Mouse (Mus musculus) c-Kit-negative CD71-positive TER-119-positive erythroid progenitor cells, embryonic 14.5 days (primary cell): ENCODE measurements around the gene Ifi206.
"Not testable (repeated sequence)": the region's sequence is repeated elsewhere in the genome, so short reads cannot be mapped to it uniquely, and the experiment has no call there.

ENCODE experiments used
- DNase-seq: peaks from one replicate; pipeline ENCODE4 v3.0.0-alpha.2; 2013; ENCODE audit warnings: low read depth, low spot score

The Ifi206 gene

DNA sequence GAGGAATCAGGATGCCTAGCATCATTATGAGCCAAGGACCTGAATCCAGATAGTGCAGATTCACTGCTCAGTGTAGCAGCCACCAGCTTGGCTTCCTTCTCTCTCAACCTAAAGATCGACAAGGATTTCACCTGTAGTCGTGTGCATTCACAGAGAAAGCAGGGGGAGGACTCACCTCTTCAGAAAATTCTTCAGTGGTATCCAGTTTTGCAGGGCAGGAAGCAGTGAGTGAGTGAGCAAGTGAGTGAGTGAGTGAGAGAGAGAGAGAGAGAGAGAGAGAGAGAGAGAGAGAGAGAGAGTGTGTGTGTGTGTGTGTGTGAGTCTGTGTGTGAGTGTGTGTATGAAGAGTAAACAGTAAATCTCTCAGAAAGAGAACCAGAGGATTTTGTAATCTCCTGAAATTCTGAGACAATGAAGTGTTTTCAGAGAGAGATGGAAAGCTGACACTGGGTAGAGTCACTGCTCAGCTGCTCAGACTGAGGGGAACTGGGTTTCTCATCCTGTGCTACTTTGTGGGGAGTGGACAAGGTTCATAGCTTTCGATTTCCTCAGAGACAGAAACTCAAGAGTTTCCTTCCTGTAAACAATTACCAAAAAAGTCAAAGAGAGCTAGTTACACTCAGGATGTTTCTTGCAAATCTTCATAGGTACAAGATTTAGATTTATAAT, at the start of gene Ifi206:
Gene Ifi206, minus strand, starts transcription at position 230 of the 669 bp plus-strand sequence.
- not testable (repeated sequence) for DNase-seq

GRCm38 (mm10) chr1:173535791-173536190, 45.0 kb upstream of the Ifi206 start, which contains the start of gene Ifi214:
Gene Ifi214 (minus strand): TSS chr1:173535957.
- not testable (repeated sequence) for DNase-seq

GRCm38 (mm10) chr1:173521452-173521851, 30.6 kb upstream of the Ifi206 start:
- DNase-seq: no peak

DNA sequence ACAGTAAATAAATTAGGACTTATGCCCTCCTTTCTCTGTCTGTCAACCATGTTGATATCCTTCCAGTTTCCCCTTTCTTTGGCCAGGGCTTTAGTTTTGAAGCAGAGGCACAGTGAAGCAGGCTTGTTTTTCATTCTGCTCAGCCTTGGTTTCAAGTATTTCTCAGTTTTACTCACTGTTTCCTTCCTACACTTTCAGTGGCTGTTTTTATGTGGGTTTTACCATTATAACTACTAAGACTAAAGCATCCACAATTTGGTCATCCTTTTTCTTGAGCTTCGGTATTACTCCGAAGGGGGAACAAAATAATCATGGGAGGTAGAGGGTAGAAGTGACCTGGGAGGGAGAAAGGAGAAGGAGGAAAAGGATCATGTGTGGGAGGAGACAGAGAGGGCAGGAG, 19.8 kb upstream of the Ifi206 start:
- not testable (repeated sequence) for DNase-seq

- DNase-seq: not testable (repeated sequence)
These were observed 642 bp upstream of the Ifi206 start for GRCm38 (mm10) chr1:173491483-173491882.

DNA sequence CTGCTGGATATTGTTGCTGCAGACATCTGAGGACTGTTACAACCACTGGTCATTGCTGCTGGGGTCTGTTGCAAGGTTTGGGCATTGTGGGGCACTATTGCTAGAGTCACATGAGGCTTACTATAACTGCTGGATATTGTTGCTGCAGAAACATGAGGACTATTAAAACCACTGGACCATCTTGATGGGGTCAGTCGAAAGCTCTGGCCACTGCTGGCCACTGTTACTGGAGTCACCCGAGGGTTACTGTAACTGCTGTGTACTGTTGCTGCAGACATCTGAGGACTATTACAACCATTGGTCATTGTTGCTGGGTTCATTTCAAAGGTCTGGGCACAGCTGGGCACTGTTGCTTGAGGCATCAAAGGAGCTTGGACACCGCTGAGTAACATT, 9.7 kb downstream of the Ifi206 start:
- not testable (repeated sequence) for DNase-seq

DNA sequence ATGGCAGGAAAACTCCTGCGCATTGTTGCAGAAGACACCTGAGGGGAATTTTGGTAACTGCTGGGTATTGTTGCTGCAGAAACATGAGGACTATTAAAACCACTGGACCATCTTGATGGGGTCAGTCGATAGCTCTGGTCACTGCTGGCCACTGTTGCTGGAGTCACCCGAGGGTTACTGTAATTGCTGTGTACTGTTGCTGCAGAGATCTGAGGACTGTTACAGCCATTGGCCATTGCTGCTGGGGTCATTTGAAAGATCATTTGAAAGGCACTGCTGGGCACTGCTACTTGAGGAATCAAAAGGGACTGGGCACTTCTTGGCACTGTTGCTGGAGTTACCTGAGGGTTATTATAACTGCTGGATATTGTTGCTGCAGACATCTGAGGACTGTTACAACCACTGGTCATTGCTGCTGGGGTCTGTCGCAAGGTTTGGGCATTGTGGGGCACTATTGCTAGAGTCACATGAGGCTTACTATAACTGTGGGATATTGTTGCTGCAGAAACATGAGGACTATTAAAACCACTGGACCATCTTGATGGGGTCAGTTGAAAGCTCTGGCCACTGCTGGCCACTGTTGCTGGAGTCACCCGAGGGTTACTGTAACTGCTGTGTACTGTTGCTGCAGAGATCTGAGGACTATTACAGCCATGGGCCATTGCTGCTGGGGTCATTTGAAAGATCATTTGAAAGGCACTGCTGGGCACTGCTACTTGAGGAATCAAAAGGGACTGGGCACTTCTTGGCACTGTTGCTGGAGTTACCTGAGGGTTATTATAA, 10.3 kb downstream of the Ifi206 start:
- DNase-seq: not testable (repeated sequence)

DNA sequence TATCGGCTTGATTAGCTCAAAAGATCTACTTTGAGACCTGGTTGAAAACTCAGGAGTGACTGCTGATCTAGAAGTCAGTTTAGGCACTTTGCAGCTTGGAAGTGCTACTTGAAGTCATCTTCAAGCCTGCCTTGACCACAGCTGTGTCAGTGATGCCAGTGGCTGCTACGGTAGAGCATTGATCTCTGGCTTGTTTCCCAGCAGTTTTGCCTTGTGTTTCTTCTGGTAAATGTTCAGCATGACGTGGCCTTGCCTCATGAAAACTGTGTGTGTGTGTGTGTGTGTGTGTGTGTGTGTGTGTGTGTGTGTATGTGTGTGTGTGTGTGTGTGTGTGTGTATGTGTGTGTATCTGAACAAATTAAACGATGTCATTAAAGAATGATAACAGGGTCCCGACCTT, 34.1 kb downstream of the Ifi206 start:
- no peak for DNase-seq

DNA sequence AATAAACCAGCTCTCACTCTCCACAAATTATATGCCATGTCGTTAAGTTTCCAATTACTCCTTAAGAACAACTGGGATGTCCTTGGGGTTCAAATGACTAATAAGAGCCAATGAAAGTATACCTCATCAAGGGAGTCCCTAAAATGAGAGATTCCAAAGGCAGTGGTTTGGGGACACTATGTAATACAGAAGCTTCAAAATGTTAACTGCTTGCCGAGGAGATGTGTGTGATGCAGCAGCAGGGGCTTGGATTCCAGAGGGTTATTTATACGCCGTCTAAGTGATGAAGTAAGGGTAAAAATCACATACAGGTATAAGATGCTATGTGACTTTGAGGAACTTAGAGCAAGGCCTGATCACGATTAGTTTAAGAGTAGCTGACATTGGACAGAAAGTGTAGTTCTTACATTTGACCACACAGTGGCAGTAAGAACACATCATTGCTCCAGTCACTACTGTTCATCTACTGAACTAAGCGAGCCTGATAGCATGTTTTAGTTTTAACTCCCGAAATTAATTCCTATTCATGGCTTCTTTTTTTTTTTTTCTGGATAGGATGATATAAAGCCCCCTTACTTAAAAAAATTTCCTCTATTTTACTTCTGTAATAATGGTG, 34.6 kb downstream of the Ifi206 start:
- peak; percentile 1 for DNase-seq

DNA sequence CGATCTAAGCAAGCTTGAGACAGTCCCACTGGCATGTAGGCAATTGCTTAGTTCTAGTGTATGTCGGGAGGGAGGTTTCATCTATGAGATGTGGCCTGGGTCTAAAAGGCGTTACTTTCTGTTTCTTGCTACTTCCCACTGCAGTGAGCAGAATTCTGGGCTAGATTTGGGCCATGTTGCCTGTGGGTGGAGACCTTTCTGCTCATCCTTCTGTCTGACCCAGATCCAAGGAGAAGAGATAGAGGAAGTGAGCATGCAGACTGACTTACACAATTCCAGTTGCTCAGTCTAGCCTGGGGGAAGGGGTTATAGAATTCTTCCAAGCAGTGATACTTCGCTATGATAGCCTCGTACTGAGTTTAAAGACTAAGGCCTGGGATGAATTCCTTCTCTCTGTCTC, 39.2 kb downstream of the Ifi206 start:
- DNase-seq: no peak

GRCm38 (mm10) chr1:173450621-173451020, 40.2 kb downstream of the Ifi206 start:
- DNase-seq: no peak

GRCm38 (mm10) chr1:173447067-173447466, 43.8 kb downstream of the Ifi206 start:
- no peak for DNase-seq

DNA sequence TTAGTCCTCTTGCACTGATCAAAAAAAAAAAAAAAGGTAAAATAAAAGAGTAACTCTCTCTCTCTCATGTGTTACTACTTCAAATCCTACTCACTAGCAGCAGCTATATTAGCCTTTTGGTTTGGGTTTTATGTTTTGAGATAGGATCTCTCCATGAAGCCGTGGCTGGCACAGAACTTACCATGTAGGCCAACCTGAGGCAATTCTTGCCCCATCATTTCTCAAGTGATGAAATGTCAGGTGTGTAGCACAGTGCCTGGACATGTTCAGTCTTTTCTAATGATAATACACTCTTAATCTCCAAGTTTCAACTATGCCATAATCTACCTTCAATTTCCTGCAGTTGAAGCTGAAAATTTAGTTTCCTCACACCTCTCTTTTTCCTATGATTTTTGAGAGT, 47.8 kb downstream of the Ifi206 start:
- no peak for DNase-seq

GRCm38 (mm10) chr1:173441210-173441609, 49.6 kb downstream of the Ifi206 start:
- no peak for DNase-seq

DNA sequence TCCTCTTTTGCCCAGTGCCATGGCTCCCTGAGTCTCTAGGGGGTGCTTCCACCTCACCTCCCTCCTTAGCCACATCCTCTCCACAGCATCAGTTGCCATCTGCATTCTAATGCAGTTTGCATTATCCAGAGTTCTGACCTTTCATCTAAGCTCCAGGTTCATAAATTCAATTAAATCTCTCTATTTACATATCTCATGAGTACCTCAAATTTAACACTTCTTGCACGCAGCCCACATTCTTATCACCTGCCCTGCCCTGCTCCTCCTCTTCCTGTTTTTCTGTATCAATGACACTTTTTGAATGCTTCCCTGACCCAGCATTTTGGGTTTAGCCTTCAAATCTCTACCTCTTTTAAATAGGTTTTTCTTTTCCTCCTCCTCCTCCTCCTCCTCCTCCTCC, 50.2 kb downstream of the Ifi206 start:
- DNase-seq: no peak

- no peak for DNase-seq
These were observed 53.5 kb downstream of the Ifi206 start for GRCm38 (mm10) chr1:173437161-173437953.

DNA sequence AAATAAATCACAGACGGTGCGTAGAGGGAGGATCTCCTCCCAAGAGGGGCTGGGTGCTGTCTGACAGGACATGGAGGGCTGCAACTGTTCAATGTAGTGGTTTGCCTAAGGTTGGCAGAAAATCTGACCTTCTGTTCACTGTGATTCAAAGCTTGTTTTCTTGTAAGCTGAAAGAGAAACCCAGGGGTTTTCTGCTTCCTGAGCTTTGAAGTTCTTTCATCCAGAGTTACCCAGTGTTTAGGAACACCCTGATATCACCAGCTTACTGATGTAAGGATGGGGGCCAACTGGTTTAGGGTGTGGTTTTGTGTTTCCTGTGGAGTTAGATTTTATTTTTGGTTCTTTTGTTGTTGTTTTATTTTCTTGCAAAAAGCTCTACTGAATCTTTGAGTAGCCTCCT, 58.4 kb downstream of the Ifi206 start:
- no peak for DNase-seq

DNA sequence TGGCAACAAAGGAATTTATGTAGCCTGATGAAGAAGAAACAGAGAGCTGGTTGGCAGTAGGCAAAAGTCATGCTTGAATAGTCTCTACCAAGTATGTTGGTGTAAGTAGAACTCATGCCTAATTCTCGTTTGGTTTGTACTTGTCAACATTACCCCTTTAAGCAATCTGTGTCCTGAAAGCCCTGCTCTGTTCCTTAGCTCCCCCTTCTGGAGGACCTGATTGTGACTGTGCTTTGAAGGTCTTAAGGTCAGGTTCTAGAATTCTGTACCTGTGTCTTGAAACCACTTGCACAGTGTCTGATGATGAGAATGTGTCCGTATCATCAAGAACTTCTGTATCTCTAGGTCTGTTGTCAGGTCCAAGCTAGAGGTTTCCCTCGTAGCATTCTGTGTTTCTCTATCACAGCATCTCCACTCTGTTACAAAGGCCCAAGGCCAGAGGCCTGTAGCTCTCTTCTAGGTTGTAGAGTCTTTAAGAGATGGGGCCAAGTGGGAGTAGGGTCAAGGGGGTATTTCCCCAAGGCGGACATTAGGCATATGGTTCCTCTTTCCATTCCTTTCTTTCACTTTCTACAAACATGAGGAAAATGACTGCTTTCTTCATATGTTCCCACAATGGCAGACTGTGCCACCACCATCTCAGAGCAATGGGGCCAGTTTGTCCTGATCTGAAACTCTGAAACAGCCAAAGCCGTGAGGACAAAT, 60.7 kb downstream of the Ifi206 start:
- DNase-seq: no peak

- no peak for DNase-seq
These were observed 63.5 kb downstream of the Ifi206 start for GRCm38 (mm10) chr1:173427385-173427784.

DNA sequence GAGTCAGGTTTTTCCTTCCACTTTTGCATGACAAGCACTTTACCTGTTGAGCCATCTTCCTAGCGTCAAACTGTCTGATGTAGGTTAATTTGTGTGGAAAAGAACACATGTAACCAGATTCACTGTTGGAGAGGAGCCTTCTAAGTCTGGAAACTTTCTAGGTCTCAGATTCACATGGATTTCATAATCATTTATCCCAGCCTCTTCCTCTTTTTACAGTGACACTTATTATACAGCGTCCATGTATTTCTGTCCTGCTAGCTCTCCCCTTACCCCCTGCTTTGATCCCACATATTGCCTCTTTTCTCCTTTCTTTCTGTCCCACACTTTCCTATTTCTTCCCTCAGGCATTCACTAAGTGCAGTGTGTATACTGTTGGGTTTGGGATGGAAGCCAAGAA, 64.5 kb downstream of the Ifi206 start:
- DNase-seq: no peak

DNA sequence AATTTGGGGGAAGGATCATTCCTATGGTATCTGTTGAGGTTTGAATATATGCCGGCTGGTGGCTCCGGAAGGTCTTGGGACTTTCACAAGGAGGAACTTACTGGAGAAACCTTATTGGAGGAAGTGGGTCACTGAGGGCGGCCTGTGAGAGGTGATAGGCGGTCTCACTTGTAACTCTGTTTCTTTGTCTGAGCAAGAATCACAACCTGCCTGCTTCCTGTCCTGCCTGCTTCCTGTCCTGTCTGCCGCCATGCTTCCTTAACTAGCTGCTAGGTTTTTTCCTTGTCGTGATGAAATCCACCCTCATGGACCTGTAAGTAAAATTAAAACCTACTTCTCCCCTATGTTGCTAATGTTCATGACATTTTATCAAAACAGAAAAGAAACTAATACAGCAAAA, 70.5 kb downstream of the Ifi206 start:
- DNase-seq: no peak
